Mouse (Mus musculus) brain, embryonic 14.5 days (tissue): ENCODE results near the gene 1700003F12Rik.

Experiments used
- CTCF ChIP-seq: fragments of 200-500 bp; IDR thresholded peaks from 2 replicates; pipeline ENCODE4 v1.5.1; 2012; ENCODE audit warnings: inconsistent platforms, mild to moderate bottlenecking, moderate library complexity, borderline replicate concordance; ENCODE audit not compliant: insufficient read depth, insufficient read length; ENCODE audit errors: extremely low read depth
- POLR2A ChIP-seq: fragments of 200-500 bp; IDR thresholded peaks from 2 replicates; pipeline ENCODE4 v1.6.1; 2012; ENCODE audit warnings: mild to moderate bottlenecking, inconsistent platforms, borderline replicate concordance; ENCODE audit not compliant: poor library complexity, insufficient read depth, insufficient read length, severe bottlenecking; ENCODE audit errors: extremely low read depth

GRCm38 (mm10) chr2:154577744-154578067 lies 30.8 kb downstream of the 1700003F12Rik start:
- TF ChIP-seq CTCF (no peak), POLR2A (no peak)
